Comparison of ENCODE assay signal across 8 mouse cellular contexts in genomic region chr5:143625940-143626588, GRCm38 (mm10). TPM values are rescaled to one million over a fixed set of nuclear protein-coding genes. Genes with fewer than 3 reads are reported as not detected.
DNase-seq lines count a peak whose midpoint lies in the region; ATAC-seq and TF ChIP-seq lines count a peak whose summit lies in the region.

No protein-coding gene starts in this region.

- H3K27ac ChIP-seq in lung, embryonic 14.5 days (ENCODE audit: low read depth) = peak overlapping the region; percentile 73
- no peak overlapping the region for H3K27ac ChIP-seq in intestine, embryonic 14.5 days (ENCODE audit: low read depth)
- peak overlapping the region; percentile 31; the same call in 1 of the 2 replicates for H3K27ac ChIP-seq in olfactory bulb, adult 2 months (ENCODE audit: insufficient read depth, low read depth, low read length)
- H3K27ac ChIP-seq in forebrain, embryonic 14.5 days (ENCODE audit: low read depth, low read length) = no peak overlapping the region

- no peak overlapping the region; the same call in 1 of the 2 replicates for H3K4me3 ChIP-seq in lung, embryonic 14.5 days (ENCODE audit: low read depth, low read length)
- no peak overlapping the region for H3K4me3 ChIP-seq in intestine, embryonic 14.5 days (ENCODE audit: low read depth, low read length)
- no peak overlapping the region for H3K4me3 ChIP-seq in olfactory bulb, adult 2 months (ENCODE audit: insufficient read depth, low read depth, low read length)
- no peak overlapping the region for H3K4me3 ChIP-seq in forebrain, embryonic 14.5 days (ENCODE audit: low read depth, low read length)

- peaks cover 22% of the 10 kb centered on the region for H3K4me1 ChIP-seq in lung, embryonic 14.5 days (ENCODE audit: insufficient read depth)
- peaks cover 18% of the 10 kb centered on the region for H3K4me1 ChIP-seq in intestine, embryonic 14.5 days (replicated peaks; ENCODE audit: control insufficient read depth, insufficient read depth, low read length)
- H3K4me1 ChIP-seq in olfactory bulb, adult 2 months (ENCODE audit: control insufficient read depth, insufficient read depth, low read length) = peaks cover 21% of the 10 kb centered on the region; the same call in 1 of the 2 replicates
- peaks cover 7% of the 10 kb centered on the region; the same call in 1 of the 2 replicates for H3K4me1 ChIP-seq in forebrain, embryonic 14.5 days (ENCODE audit: control insufficient read depth, insufficient read depth, low read length)

- 51% methylated on average over 11 of the region's 11 CpGs for WGBS in lung, embryonic 14.5 days
- WGBS in intestine, embryonic 14.5 days = 59% methylated on average over 11 of the region's 11 CpGs
- 77% methylated on average over 11 of the region's 11 CpGs for WGBS in olfactory bulb, adult 2 months
- 80% methylated on average over 11 of the region's 11 CpGs for WGBS in forebrain, embryonic 14.5 days

- 0 out of 2 replicates have a peak overlapping the region, but pooled peaks have one; percentile 27 for H3K9ac ChIP-seq in lung, embryonic 14.5 days
- no peak overlapping the region for H3K9ac ChIP-seq in intestine, embryonic 14.5 days (ENCODE audit: low read length)
- H3K9ac ChIP-seq in forebrain, embryonic 14.5 days (ENCODE audit: low read length) = no peak overlapping the region

- H3K27me3 ChIP-seq in lung, embryonic 14.5 days (ENCODE audit: insufficient read depth, low read length) = no peaks in the 10 kb centered on the region
- H3K27me3 ChIP-seq in intestine, embryonic 14.5 days (replicated peaks; ENCODE audit: control insufficient read depth, insufficient read depth, low read length) = no peaks in the 10 kb centered on the region
- no peaks in the 10 kb centered on the region for H3K27me3 ChIP-seq in forebrain, embryonic 14.5 days (replicated peaks; ENCODE audit: control insufficient read depth, insufficient read depth, low read length)

- peak overlapping the region; percentile 44 for H3K4me2 ChIP-seq in lung, embryonic 14.5 days
- peak overlapping the region; percentile 5 for H3K4me2 ChIP-seq in intestine, embryonic 14.5 days (ENCODE audit: low read length)
- no peak overlapping the region for H3K4me2 ChIP-seq in forebrain, embryonic 14.5 days (ENCODE audit: low read length)

- peak; percentile 44 to 81 for DNase-seq in adrenal gland, adult (ENCODE audit: inconsistent age in 2 of 2, low spot score in 1 of 2)
- DNase-seq in adrenal gland, adult 18-20 months (ENCODE audit: low spot score in 2 of 2) = no peak
- DNase-seq in lung, embryonic 14.5 days = no peak
- no peak for DNase-seq in lung, postnatal 14 days
- DNase-seq in intestine, embryonic 14.5 days (ENCODE audit: low spot score) = no peak
- no peak for DNase-seq in forebrain, embryonic 14.5 days (ENCODE audit: low spot score)
- no peak for DNase-seq in cerebellum, postnatal 4 days (ENCODE audit: low spot score in 2 of 2)

- H3K36me3 ChIP-seq in lung, embryonic 14.5 days (ENCODE audit: insufficient read depth) = no peaks in the 10 kb centered on the region
- no peaks in the 10 kb centered on the region for H3K36me3 ChIP-seq in intestine, embryonic 14.5 days (ENCODE audit: control insufficient read depth, insufficient read depth, low read length)
- no peaks in the 10 kb centered on the region for H3K36me3 ChIP-seq in forebrain, embryonic 14.5 days (ENCODE audit: control insufficient read depth, insufficient read depth, low read length)

- no peak for TF ChIP-seq POLR2A in olfactory bulb, adult 2 months (IDR thresholded peaks at IDR 0.05; ENCODE audit: insufficient read depth, low read depth, low read length)

- no peak for ATAC-seq in lung, embryonic 14.5 days (ENCODE audit: insufficient read depth)
- ATAC-seq in intestine, embryonic 14.5 days (replicated peaks; ENCODE audit: low FRiP score, low TSS enrichment, low read depth) = no peak
- ATAC-seq in forebrain, embryonic 14.5 days = no peak

- no peak for TF ChIP-seq CTCF in lung, embryonic 14.5 days (IDR thresholded peaks at IDR 0.05; ENCODE audit: low read depth)
- TF ChIP-seq CTCF in olfactory bulb, adult 2 months (IDR thresholded peaks at IDR 0.05; ENCODE audit: insufficient read depth, low read depth, low read length) = no peak

- 0 out of 2 replicates have a peak, but pooled peaks cover 4% of the 10 kb centered on the region for H3K9me3 ChIP-seq in lung, embryonic 14.5 days (ENCODE audit: low read depth, low read length)
- peaks cover 3% of the 10 kb centered on the region; the same call in 1 of the 2 replicates for H3K9me3 ChIP-seq in intestine, embryonic 14.5 days (ENCODE audit: control insufficient read depth, low read length)
- H3K9me3 ChIP-seq in forebrain, embryonic 14.5 days (replicated peaks; ENCODE audit: control insufficient read depth, low read length) = no peaks in the 10 kb centered on the region

RNA-seq across cellular contexts. Expression of gene Cyth3, which starts 3.8 kb away (rescaled TPM):
- total RNA-seq in adrenal gland, adult 18-20 months (2021) = 100 to 1,000 TPM in 1 of 2 experiments, 10 to 100 TPM in 1; 81.9 to 153 TPM
- polyA plus RNA-seq in lung, embryonic 14.5 days (2014; fragmentation: Nextera tagmentation; extraction: Ambion mirVana) = 48.3 and 52.0 TPM in 2 replicates
- polyA plus RNA-seq in intestine, embryonic 14.5 days (2014; fragmentation: Nextera tagmentation; extraction: Ambion mirVana) = 51.6 and 52.2 TPM in 2 replicates
- polyA plus RNA-seq in olfactory bulb, adult 2 months (2012; ENCODE audit: insufficient read depth, insufficient read length, low replicate concordance, missing spikeins) = not detected in 2 replicates
- polyA plus RNA-seq in forebrain, embryonic 14.5 days (2014; fragmentation: Nextera tagmentation; extraction: Ambion mirVana) = 26.1 and 34.1 TPM in 2 replicates

Comparison
In these comparisons a context has a peak if more than half of its experiments do, and no peak if none do; other contexts are left out.
1. DNase-seq: peak in adrenal gland, adult (2 of 2); none in adrenal gland, adult 18-20 months (0 of 2), lung, embryonic 14.5 days (single experiment), lung, postnatal 14 days (single experiment), intestine, embryonic 14.5 days (single experiment), forebrain, embryonic 14.5 days (single experiment) and cerebellum, postnatal 4 days (0 of 2).
2. H3K27ac ChIP-seq: peak in lung, embryonic 14.5 days (single experiment) and olfactory bulb, adult 2 months (single experiment); none in intestine, embryonic 14.5 days (single experiment) and forebrain, embryonic 14.5 days (single experiment).